Mouse (Mus musculus) embryonic fibroblast, embryonic 13.5 days (primary cell): Measurements from ENCODE around the gene Plxna2.

ENCODE experiments used
- CTCF ChIP-seq: IDR thresholded peaks from 2 replicates; pipeline ENCODE4 v1.5.1; 2011; ENCODE audit warnings: mild to moderate bottlenecking, control low read depth, low read length, moderate library complexity, borderline replicate concordance; ENCODE audit not compliant: insufficient read depth
- POLR2A ChIP-seq: IDR thresholded peaks from 2 replicates; pipeline ENCODE4 v1.6.1; 2011; ENCODE audit warnings: low read depth, mild to moderate bottlenecking, control low read depth, low read length, moderate library complexity

- TF ChIP-seq POLR2A: no peak
- TF ChIP-seq CTCF: no peak
Observed at GRCm38 (mm10) chr1:194622677-194623076, 4.7 kb downstream of the Plxna2 start.
